Mouse (Mus musculus): ENCODE data around the gene Cdkal1. TPM values are rescaled to one million over a fixed set of nuclear protein-coding genes. Genes with fewer than 3 reads are reported as not detected.
A peak's percentile ranks its signal among the peaks of the same experiment; 100 is the strongest.

The Cdkal1 gene
- polyA plus RNA-seq, 1 experiment, result 5.1 TPM

DNA sequence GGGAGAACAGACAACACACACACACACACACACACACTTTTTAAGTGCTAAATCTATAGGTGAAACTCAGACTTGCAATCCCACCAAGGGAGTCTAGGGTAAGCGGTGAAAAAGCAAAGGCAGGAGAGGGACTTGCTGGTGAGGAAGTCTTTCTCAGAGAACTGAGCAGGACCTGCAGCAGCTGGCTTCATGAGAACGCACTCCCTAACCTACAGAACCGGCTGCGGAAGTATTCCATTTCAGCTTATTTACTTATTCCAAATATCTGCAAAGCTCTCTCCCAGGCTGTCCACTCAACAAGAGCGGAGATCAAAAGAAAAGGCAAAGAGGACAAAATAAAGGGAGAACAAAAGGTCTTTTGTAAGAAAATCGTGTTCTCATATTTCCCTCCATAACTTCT lies 8.9 kb upstream of the Cdkal1 start:
- Histone ChIP-seq H3ac (ENCODE audit: control insufficient read depth, insufficient read length, low read depth) (no peak overlapping the region), H3K4me3 (ENCODE audit: insufficient read depth, poor library complexity, severe bottlenecking) (no peak overlapping the region), H3K79me2 (ENCODE audit: control insufficient read depth, insufficient read depth) (no peaks in the 10 kb centered on the region), H3K27me3 (ENCODE audit: control insufficient read depth, insufficient read depth, insufficient read length) (no peaks in the 10 kb centered on the region), H3K79me3 (ENCODE audit: low read depth) (no peaks in the 10 kb centered on the region), H3K36me3 (ENCODE audit: control insufficient read depth, insufficient read depth) (no peaks in the 10 kb centered on the region)
- TF ChIP-seq CEBPB (IDR thresholded peaks at IDR 0.05; ENCODE audit: low read depth) (no peak), FOSL1 (IDR thresholded peaks at IDR 0.05; ENCODE audit: insufficient read depth, low read length, poor library complexity, severe bottlenecking) (no peak), USF1 (IDR thresholded peaks at IDR 0.05; ENCODE audit: low read depth) (no peak), MYOG (IDR thresholded peaks at IDR 0.05; ENCODE audit: control insufficient read depth, extremely low read depth, insufficient read length) (no peak), MYOD1 (IDR thresholded peaks at IDR 0.05; ENCODE audit: control insufficient read depth, insufficient read length, low read depth) (no peak)

DNA sequence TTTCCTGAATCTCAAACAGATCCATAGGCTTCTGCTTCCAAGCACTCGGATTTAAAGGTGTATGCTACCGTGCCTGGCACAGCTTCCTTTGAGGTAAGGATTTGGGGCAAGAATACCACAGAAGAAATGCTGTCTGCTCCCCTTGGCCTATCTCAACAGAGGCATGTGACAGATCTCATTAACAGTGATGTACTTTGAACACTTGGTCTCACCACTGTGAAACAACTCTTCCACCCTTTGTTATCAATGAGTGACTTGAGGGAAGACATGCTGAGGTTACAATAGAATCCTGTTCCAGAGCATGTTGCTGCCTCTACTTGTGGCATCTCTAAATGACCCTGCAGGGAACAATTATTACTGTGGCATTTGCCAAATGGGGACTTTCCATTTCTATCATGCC lies 4.6 kb upstream of the Cdkal1 start:
- Histone ChIP-seq H3ac (ENCODE audit: control insufficient read depth, insufficient read length, low read depth) (no peak overlapping the region), H3K79me3 (ENCODE audit: low read depth) (peaks cover 1% of the 10 kb centered on the region), H3K79me2 (ENCODE audit: control insufficient read depth, insufficient read depth) (peaks cover 5% of the 10 kb centered on the region), H3K36me3 (ENCODE audit: control insufficient read depth, insufficient read depth) (no peaks in the 10 kb centered on the region), H3K27me3 (ENCODE audit: control insufficient read depth, insufficient read depth, insufficient read length) (no peaks in the 10 kb centered on the region), H3K4me3 (ENCODE audit: insufficient read depth, poor library complexity, severe bottlenecking) (no peak overlapping the region)
- TF ChIP-seq MAX (IDR thresholded peaks at IDR 0.05) (no peak), CTCF (IDR thresholded peaks at IDR 0.05; ENCODE audit: control insufficient read depth, insufficient read depth, insufficient read length) (no peak), CEBPB (IDR thresholded peaks at IDR 0.05; ENCODE audit: low read depth) (no peak), FOSL1 (IDR thresholded peaks at IDR 0.05; ENCODE audit: insufficient read depth, low read length, poor library complexity, severe bottlenecking) (no peak), MYOG (IDR thresholded peaks at IDR 0.05; ENCODE audit: control insufficient read depth, extremely low read depth, insufficient read length) (no peak), MYOD1 (IDR thresholded peaks at IDR 0.05; ENCODE audit: control insufficient read depth, insufficient read length, low read depth) (no peak), USF1 (IDR thresholded peaks at IDR 0.05; ENCODE audit: low read depth) (no peak)

DNA sequence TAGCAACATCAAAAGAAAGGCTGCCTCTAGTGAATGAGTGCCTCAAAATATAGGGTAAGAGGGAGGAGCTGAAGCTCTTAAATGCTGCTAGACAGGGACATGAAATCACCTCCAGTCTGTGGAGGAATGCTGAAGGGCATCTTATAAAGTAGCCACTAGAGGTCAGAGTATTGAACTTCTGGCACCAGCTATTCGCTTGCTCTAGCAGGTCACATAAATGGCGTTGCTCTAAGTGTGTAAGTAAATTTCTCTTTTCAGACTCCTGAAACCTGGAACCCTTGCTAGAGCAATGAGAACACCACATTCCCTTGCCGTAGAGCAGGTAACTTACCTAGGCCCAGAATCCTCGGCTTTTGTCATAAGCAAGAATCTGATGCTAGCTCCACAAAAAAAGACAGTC lies 2.0 kb upstream of the Cdkal1 start:
- Histone ChIP-seq H3K27me3 (ENCODE audit: control insufficient read depth, insufficient read depth, insufficient read length) (no peaks in the 10 kb centered on the region), H3K36me3 (ENCODE audit: control insufficient read depth, insufficient read depth) (peaks cover 5% of the 10 kb centered on the region), H3K79me2 (ENCODE audit: control insufficient read depth, insufficient read depth) (peaks cover 31% of the 10 kb centered on the region), H3K4me3 (ENCODE audit: insufficient read depth, poor library complexity, severe bottlenecking) (no peak overlapping the region), H3ac (ENCODE audit: control insufficient read depth, insufficient read length, low read depth) (no peak overlapping the region), H3K79me3 (ENCODE audit: low read depth) (peaks cover 25% of the 10 kb centered on the region)
- TF ChIP-seq FOSL1 (IDR thresholded peaks at IDR 0.05; ENCODE audit: insufficient read depth, low read length, poor library complexity, severe bottlenecking), result no peak
- no peak for TF ChIP-seq MAX (IDR thresholded peaks at IDR 0.05)
- TF ChIP-seq MYOD1 (IDR thresholded peaks at IDR 0.05; ENCODE audit: control insufficient read depth, insufficient read length, low read depth), result no peak
- TF ChIP-seq CEBPB (IDR thresholded peaks at IDR 0.05; ENCODE audit: low read depth), result no peak
- TF ChIP-seq CTCF (IDR thresholded peaks at IDR 0.05; ENCODE audit: control insufficient read depth, insufficient read depth, insufficient read length), result no peak
- TF ChIP-seq USF1 (IDR thresholded peaks at IDR 0.05; ENCODE audit: low read depth), result no peak
- TF ChIP-seq MYOG (IDR thresholded peaks at IDR 0.05; ENCODE audit: control insufficient read depth, extremely low read depth, insufficient read length), result no peak

DNA sequence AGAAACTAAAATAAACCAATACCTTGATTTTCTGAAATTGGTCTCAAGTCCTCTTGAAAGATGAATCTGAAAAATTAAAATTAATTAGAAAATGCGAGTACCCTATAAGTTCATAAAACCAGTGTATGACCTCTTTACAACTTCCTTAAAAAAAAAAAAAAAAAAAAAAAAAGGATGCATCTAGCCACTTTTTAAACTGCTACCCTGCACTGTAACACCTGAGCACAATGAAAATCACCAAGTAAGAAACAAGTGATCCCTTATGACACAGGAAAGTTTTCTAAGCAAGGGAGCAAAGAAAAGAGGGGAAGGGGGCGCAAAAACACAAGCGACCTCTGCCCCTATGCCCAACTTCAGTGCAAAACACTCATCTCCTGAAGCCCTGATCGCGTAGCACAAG lies 598 bp downstream of the Cdkal1 start:
- H3K4me3 ChIP-seq (ENCODE audit: insufficient read depth, poor library complexity, severe bottlenecking), result peak overlapping the region; percentile 65
- H3K27me3 ChIP-seq (ENCODE audit: control insufficient read depth, insufficient read depth, insufficient read length), result no peaks in the 10 kb centered on the region
- peak overlapping the region; percentile 70 for H3ac ChIP-seq (ENCODE audit: control insufficient read depth, insufficient read length, low read depth)
- peaks cover 54% of the 10 kb centered on the region for H3K79me2 ChIP-seq (ENCODE audit: control insufficient read depth, insufficient read depth)
- no peak for TF ChIP-seq FOSL1 (IDR thresholded peaks at IDR 0.05; ENCODE audit: insufficient read depth, low read length, poor library complexity, severe bottlenecking)
- TF ChIP-seq USF1 (IDR thresholded peaks at IDR 0.05; ENCODE audit: low read depth), result no peak
- no peak for TF ChIP-seq MYOD1 (IDR thresholded peaks at IDR 0.05; ENCODE audit: control insufficient read depth, insufficient read length, low read depth)
- TF ChIP-seq MAX (IDR thresholded peaks at IDR 0.05), result no peak
- no peak for TF ChIP-seq CEBPB (IDR thresholded peaks at IDR 0.05; ENCODE audit: low read depth)
- TF ChIP-seq MYOG (IDR thresholded peaks at IDR 0.05; ENCODE audit: control insufficient read depth, extremely low read depth, insufficient read length), result no peak
- TF ChIP-seq CTCF (IDR thresholded peaks at IDR 0.05; ENCODE audit: control insufficient read depth, insufficient read depth, insufficient read length), result no peak
- peaks cover 26% of the 10 kb centered on the region for H3K36me3 ChIP-seq (ENCODE audit: control insufficient read depth, insufficient read depth)
- peaks cover 42% of the 10 kb centered on the region for H3K79me3 ChIP-seq (ENCODE audit: low read depth)

DNA sequence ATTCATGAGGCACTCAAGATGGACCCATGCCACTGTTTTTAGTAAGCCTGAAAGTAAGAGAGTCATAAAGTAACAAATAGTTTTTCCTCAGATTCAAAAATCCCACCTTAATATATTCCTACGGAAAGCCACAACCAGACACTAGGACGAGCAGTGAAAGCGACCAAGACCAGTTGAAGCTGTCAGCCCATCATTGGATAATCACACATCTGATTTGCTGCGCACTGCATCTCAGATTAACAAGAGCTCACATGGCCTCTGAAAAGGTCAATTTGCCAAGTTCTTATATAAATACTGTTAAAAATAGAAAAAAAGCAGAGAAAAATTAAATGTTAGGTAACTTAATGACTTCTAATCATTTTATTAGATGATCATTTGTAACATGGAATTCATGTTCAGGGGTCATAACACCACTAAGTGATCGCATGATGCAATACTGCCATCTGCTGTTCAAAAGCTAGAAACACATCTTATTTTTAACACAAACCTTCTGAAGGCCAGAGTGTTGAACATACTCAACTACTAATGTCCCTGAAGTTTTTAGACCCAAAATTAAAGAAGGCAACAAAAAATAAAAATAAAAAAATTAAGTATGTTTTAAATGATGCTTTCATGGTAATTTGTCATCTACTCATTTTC lies 16.9 kb downstream of the Cdkal1 start:
- Histone ChIP-seq H3K36me3 (ENCODE audit: control insufficient read depth, insufficient read depth) (peaks cover 35% of the 10 kb centered on the region), H3K79me3 (ENCODE audit: low read depth) (peaks cover 1% of the 10 kb centered on the region), H3K4me3 (ENCODE audit: insufficient read depth, poor library complexity, severe bottlenecking) (no peak overlapping the region), H3K79me2 (ENCODE audit: control insufficient read depth, insufficient read depth) (peaks cover 11% of the 10 kb centered on the region), H3K27me3 (ENCODE audit: control insufficient read depth, insufficient read depth, insufficient read length) (no peaks in the 10 kb centered on the region), H3ac (ENCODE audit: control insufficient read depth, insufficient read length, low read depth) (no peak overlapping the region)
- TF ChIP-seq MAX (IDR thresholded peaks at IDR 0.05) (no peak), CEBPB (IDR thresholded peaks at IDR 0.05; ENCODE audit: low read depth) (no peak), CTCF (IDR thresholded peaks at IDR 0.05; ENCODE audit: control insufficient read depth, insufficient read depth, insufficient read length) (no peak), USF1 (IDR thresholded peaks at IDR 0.05; ENCODE audit: low read depth) (no peak)

- H3ac ChIP-seq (ENCODE audit: control insufficient read depth, insufficient read length, low read depth), result no peak overlapping the region
- no peaks in the 10 kb centered on the region for H3K79me2 ChIP-seq (ENCODE audit: control insufficient read depth, insufficient read depth)
- peaks cover 17% of the 10 kb centered on the region for H3K36me3 ChIP-seq (ENCODE audit: control insufficient read depth, insufficient read depth)
- H3K27me3 ChIP-seq (ENCODE audit: control insufficient read depth, insufficient read depth, insufficient read length), result no peaks in the 10 kb centered on the region
- TF ChIP-seq CTCF (IDR thresholded peaks at IDR 0.05; ENCODE audit: control insufficient read depth, insufficient read depth, insufficient read length) (peak; percentile 21), FOSL1 (IDR thresholded peaks at IDR 0.05; ENCODE audit: insufficient read depth, low read length, poor library complexity, severe bottlenecking) (no peak)
- H3K4me3 ChIP-seq (ENCODE audit: insufficient read depth, poor library complexity, severe bottlenecking), result no peak overlapping the region
- H3K79me3 ChIP-seq (ENCODE audit: low read depth), result peaks cover 1% of the 10 kb centered on the region
Observed at GRCm38 (mm10) chr13:29835170-29835569, 20.3 kb downstream of the Cdkal1 start.
